ENCODE assay signal across 9 mouse cellular contexts in genomic region chr17:47168105-47168504, GRCm38 (mm10).
DNase-seq lines count a peak whose midpoint lies in the region; ATAC-seq and TF ChIP-seq lines count a peak whose summit lies in the region.
"Had no signal": no experiment of that assay in that cellular context is flagged by ENCODE, and none has a peak within 500 bp of the region (broad histone marks: within the 10 kb centered on the region; RNA-seq: fewer than 3 reads in every experiment).

No protein-coding gene starts in this region.

- no peak overlapping the region for H3K4me2 ChIP-seq in liver, postnatal 0 days (ENCODE audit: low read depth, low read length)
- no peak overlapping the region for H3K4me2 ChIP-seq in liver, embryonic 11.5 days
- no peak overlapping the region for H3K4me2 ChIP-seq in hindbrain, embryonic 15.5 days

- H3K9me3 ChIP-seq in liver, postnatal 0 days (ENCODE audit: low read length): no peaks in the 10 kb centered on the region
- H3K9me3 ChIP-seq in liver, embryonic 11.5 days (ENCODE audit: control insufficient read depth, low read length): no peaks in the 10 kb centered on the region
- H3K9me3 ChIP-seq in hindbrain, embryonic 15.5 days: no peaks in the 10 kb centered on the region

- WGBS in liver, postnatal 0 days (ENCODE audit: insufficient replicate concordance): 54% methylated on average over 8 of the region's 8 CpGs
- WGBS in liver, embryonic 11.5 days: 52% methylated on average over 8 of the region's 8 CpGs
- WGBS in hindbrain, embryonic 15.5 days: 59% methylated on average over 8 of the region's 8 CpGs

- H3K4me3 ChIP-seq in liver, postnatal 0 days (ENCODE audit: low read depth, low read length): no peak overlapping the region
- no peak overlapping the region for H3K4me3 ChIP-seq in liver, embryonic 11.5 days (ENCODE audit: low read depth, low read length)
- H3K4me3 ChIP-seq in hindbrain, embryonic 15.5 days: no peak overlapping the region

- no peak for ATAC-seq in liver, postnatal 0 days
- no peak; the same call in 1 of the 2 replicates for ATAC-seq in liver, embryonic 11.5 days (replicated peaks; ENCODE audit: low FRiP score)
- no peak for ATAC-seq in hindbrain, embryonic 15.5 days (ENCODE audit: low FRiP score, low read depth)
- ATAC-seq: midbrain, embryonic 16.5 days had no signal

- 0 out of 2 replicates have a peak, but pooled peaks cover 2% of the 10 kb centered on the region for H3K4me1 ChIP-seq in liver, postnatal 0 days (ENCODE audit: insufficient read depth)
- H3K4me1 ChIP-seq in liver, embryonic 11.5 days (replicated peaks; ENCODE audit: control insufficient read depth, insufficient read depth, low read length): peaks cover 6% of the 10 kb centered on the region; the same call in 1 of the 2 replicates
- H3K4me1 ChIP-seq in hindbrain, embryonic 15.5 days (replicated peaks): peaks cover 24% of the 10 kb centered on the region

- H3K27ac ChIP-seq in liver, postnatal 0 days (ENCODE audit: low read depth): no peak overlapping the region
- no peak overlapping the region for H3K27ac ChIP-seq in liver, embryonic 11.5 days (ENCODE audit: low read depth, low read length)
- H3K27ac ChIP-seq in hindbrain, embryonic 15.5 days (replicated peaks): peak overlapping the region; percentile 1; the same call in 1 of the 2 replicates

- TF ChIP-seq CTCF in liver, postnatal 0 days (IDR thresholded peaks at IDR 0.05; ENCODE audit: low read depth): no peak

- H3K36me3 ChIP-seq in liver, postnatal 0 days (replicated peaks; ENCODE audit: insufficient read depth, low read length): no peaks in the 10 kb centered on the region
- H3K36me3 ChIP-seq in liver, embryonic 11.5 days (ENCODE audit: control insufficient read depth, insufficient read depth, low read length): no peaks in the 10 kb centered on the region
- no peaks in the 10 kb centered on the region for H3K36me3 ChIP-seq in hindbrain, embryonic 15.5 days

- TF ChIP-seq EP300 in liver, postnatal 0 days (IDR thresholded peaks at IDR 0.05; ENCODE audit: low read depth): no peak

- no peak overlapping the region for H3K9ac ChIP-seq in liver, postnatal 0 days (replicated peaks)
- no peak overlapping the region for H3K9ac ChIP-seq in liver, embryonic 11.5 days (ENCODE audit: low read depth, low read length)
- no peak overlapping the region for H3K9ac ChIP-seq in hindbrain, embryonic 15.5 days

- peak; percentile 38 for DNase-seq in liver, postnatal 0 days
- DNase-seq in liver, embryonic 11.5 days (ENCODE audit: low spot score): no peak
- DNase-seq in gastrocnemius, adult 8-10 months (ENCODE audit: low spot score in 2 of 2): peak; percentile 18 to 48
- DNase-seq in lung, postnatal 25 days (ENCODE audit: low spot score): peak; percentile 81
- DNase-seq in natural killer cell, adult 2 months (ENCODE audit: low spot score in 2 of 2): no peak
- DNase-seq in right cerebral cortex, adult 2 months (ENCODE audit: low spot score in 2 of 2): no peak
- no peak for DNase-seq in left cerebral cortex, adult 18-20 months (ENCODE audit: low spot score in 2 of 2)

- H3K27me3 ChIP-seq in liver, postnatal 0 days (ENCODE audit: insufficient read depth, low read length): no peaks in the 10 kb centered on the region
- H3K27me3 ChIP-seq in liver, embryonic 11.5 days (replicated peaks; ENCODE audit: control insufficient read depth, insufficient read depth, low read length): no peaks in the 10 kb centered on the region
- H3K27me3 ChIP-seq in hindbrain, embryonic 15.5 days: no peaks in the 10 kb centered on the region

Comparison
In these comparisons a context has a peak if more than half of its experiments do, and no peak if none do; other contexts are left out.
1. DNase-seq: peak in liver, postnatal 0 days (single experiment), gastrocnemius, adult 8-10 months (2 of 2) and lung, postnatal 25 days (single experiment); none in liver, embryonic 11.5 days (single experiment), natural killer cell, adult 2 months (0 of 2), right cerebral cortex, adult 2 months (0 of 2) and left cerebral cortex, adult 18-20 months (0 of 2).